Mouse (Mus musculus) limb, embryonic 14.5 days (tissue): ENCODE measurements at regions not wholly inside any gene's neighbourhood (a gene's known extent, or its start where the extent isn't known, plus 50 kb on each side); places are given as distances from the start of the nearest gene placed in this dataset.

Experiments
- ATAC-seq: fragments of 200-750 bp; cut with Nextera tagmentation; 2 replicates; pipeline ENCODE4 v1.8.0; 2017; ENCODE audit warnings: low read depth, moderate number of reproducible peaks, moderate TSS enrichment; ENCODE audit not compliant: low FRiP score
- DNase-seq: peaks from one replicate; pipeline ENCODE4 v3.0.0-alpha.2; 2015; ENCODE audit warnings: low spot score
- H3K27ac ChIP-seq: fragments of 300-500 bp; sonication (generic); replicated peaks from 2 replicates; pipeline ENCODE4 v1.5.1; 2014; ENCODE audit warnings: low read depth, mild to moderate bottlenecking, low read length, moderate library complexity, mixed read lengths
- H3K27me3 ChIP-seq: fragments of 300-500 bp; sonication (generic); 2 replicates; pipeline ENCODE4 v1.6.1; 2014; ENCODE audit warnings: low read length, mixed read lengths; ENCODE audit not compliant: control insufficient read depth, insufficient read depth
- H3K36me3 ChIP-seq: fragments of 300-500 bp; sonication (generic); 2 replicates; pipeline ENCODE4 v1.6.1; 2014; ENCODE audit warnings: mild to moderate bottlenecking, low read length, moderate library complexity, mixed read lengths; ENCODE audit not compliant: control insufficient read depth, insufficient read depth
- H3K4me1 ChIP-seq: fragments of 300-500 bp; sonication (generic); 2 replicates; pipeline ENCODE4 v1.6.1; 2014; ENCODE audit warnings: antibody characterized with exemption, low read length, mixed read lengths; ENCODE audit not compliant: control insufficient read depth, insufficient read depth
- H3K4me2 ChIP-seq: fragments of 300-500 bp; sonication (generic); replicated peaks from 2 replicates; pipeline ENCODE4 v1.6.1; 2014; ENCODE audit warnings: low read depth, mild to moderate bottlenecking, low read length, moderate library complexity; ENCODE audit not compliant: severe bottlenecking
- H3K4me3 ChIP-seq: fragments of 300-500 bp; sonication (generic); replicated peaks from 2 replicates; pipeline ENCODE4 v1.5.1; 2014; ENCODE audit warnings: low read length
- H3K9ac ChIP-seq: fragments of 300-500 bp; sonication (generic); 2 replicates; pipeline ENCODE4 v1.6.1; 2014; ENCODE audit warnings: mild to moderate bottlenecking, low read depth, low read length, moderate library complexity; ENCODE audit not compliant: severe bottlenecking
- H3K9me3 ChIP-seq: fragments of 300-500 bp; sonication (generic); 2 replicates; pipeline ENCODE4 v1.6.1; 2016; ENCODE audit warnings: low read length; ENCODE audit not compliant: control insufficient read depth
- POLR2A ChIP-seq: fragments of 200-500 bp; IDR thresholded peaks from 2 replicates; pipeline ENCODE4 v1.8.0; 2012; ENCODE audit warnings: inconsistent platforms, mild to moderate bottlenecking, moderate library complexity, borderline replicate concordance; ENCODE audit not compliant: insufficient read depth, insufficient read length; ENCODE audit errors: extremely low read depth
- WGBS: fragments of 180-500 bp; shearing (Covaris S2); extraction: QIAGEN DNeasy Blood & Tissue Kit; methylation state at CpG from one replicate; pipeline ENCODE4 v1.1.7; 2014; 5-methylcytosine and 5-hydroxymethylcytosine counted together

DNA sequence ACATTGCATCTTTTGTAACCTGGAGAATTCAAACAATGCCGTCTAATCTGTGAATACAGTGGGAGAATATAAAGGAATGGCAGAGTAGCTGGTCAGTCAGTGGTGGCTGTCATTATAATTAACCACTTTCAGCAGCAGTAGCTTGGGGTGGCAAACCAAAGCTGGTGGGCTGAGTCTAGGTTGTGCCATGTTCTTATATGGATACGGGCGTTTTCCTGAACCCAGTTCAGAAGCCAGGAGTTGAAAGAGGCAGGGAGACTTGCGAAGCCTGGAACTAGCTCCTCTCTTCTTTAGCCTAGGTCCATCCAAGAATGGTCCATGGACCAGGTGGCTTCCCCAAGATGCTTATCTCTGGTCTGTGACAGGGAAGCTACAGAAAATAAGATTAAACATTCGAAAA, 135.7 kb downstream of the Btg1 start:
- Histone ChIP-seq H3K4me1 (peaks cover 16% of the 10 kb centered on the region), H3K27ac (no peak overlapping the region), H3K4me2 (no peak overlapping the region), H3K4me3 (no peak overlapping the region), H3K9me3 (no peaks in the 10 kb centered on the region), H3K9ac (no peak overlapping the region), H3K27me3 (no peaks in the 10 kb centered on the region), H3K36me3 (no peaks in the 10 kb centered on the region)
- TF ChIP-seq POLR2A = no peak
- DNase-seq (no peak), ATAC-seq (no peak)
- 89% methylated on average over 5 of the region's 5 CpGs for WGBS

DNA sequence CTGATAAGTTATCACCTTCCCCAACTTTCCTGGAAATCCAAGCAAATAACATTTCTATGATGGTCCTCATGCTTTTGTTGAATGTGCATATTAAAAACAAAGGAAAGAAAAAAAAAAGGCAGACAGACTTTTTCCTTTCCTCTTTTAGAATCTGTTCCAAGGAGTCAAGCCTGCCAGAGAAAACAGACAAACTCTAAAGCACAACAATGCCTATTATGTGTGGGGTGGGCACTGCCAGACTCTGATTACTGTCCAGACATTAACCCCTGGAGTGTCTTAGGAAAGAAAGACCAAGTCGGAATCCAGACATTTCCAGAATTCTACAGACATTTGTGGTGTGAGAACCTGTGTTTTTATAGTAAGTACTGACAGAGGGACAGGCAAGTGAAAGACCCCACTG, 136.7 kb downstream of the Btg1 start:
- ATAC-seq (no peak), DNase-seq (no peak)
- Histone ChIP-seq H3K27ac (no peak overlapping the region), H3K4me3 (no peak overlapping the region), H3K36me3 (no peaks in the 10 kb centered on the region), H3K27me3 (no peaks in the 10 kb centered on the region), H3K9me3 (no peaks in the 10 kb centered on the region), H3K4me2 (no peak overlapping the region), H3K4me1 (peaks cover 16% of the 10 kb centered on the region), H3K9ac (no peak overlapping the region)
- no peak for TF ChIP-seq POLR2A
- 48% methylated on average over 1 of the region's 1 CpGs for WGBS

DNA sequence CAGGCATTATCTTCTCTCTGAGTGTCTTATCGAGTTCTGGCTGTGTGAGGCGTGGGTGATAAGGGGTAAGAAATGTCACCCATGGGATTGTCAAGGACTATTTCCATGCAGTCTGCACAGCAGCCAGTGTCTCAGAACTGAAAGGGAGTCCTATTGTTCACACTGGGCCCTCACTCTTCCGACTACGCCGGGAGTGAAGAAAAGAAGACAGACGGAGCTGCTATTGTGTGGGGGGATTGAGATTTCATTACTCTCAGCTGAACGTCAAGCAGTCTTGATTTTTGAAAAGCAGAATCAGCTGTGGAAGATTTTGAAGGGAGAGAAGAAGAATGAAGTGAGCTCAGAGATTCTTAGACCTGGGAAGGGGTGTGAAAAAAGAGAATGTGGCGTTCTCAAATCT, 138.9 kb downstream of the Btg1 start:
- no peaks in the 10 kb centered on the region for H3K27me3 ChIP-seq
- no peak for TF ChIP-seq POLR2A
- 74% methylated on average over 8 of the region's 8 CpGs for WGBS
- no peak overlapping the region for H3K4me2 ChIP-seq
- no peaks in the 10 kb centered on the region for H3K9me3 ChIP-seq
- no peak for DNase-seq
- no peak overlapping the region for H3K9ac ChIP-seq
- no peak for ATAC-seq
- no peak overlapping the region for H3K27ac ChIP-seq
- H3K4me3 ChIP-seq = no peak overlapping the region
- no peaks in the 10 kb centered on the region for H3K36me3 ChIP-seq
- H3K4me1 ChIP-seq = peaks cover 16% of the 10 kb centered on the region

DNA sequence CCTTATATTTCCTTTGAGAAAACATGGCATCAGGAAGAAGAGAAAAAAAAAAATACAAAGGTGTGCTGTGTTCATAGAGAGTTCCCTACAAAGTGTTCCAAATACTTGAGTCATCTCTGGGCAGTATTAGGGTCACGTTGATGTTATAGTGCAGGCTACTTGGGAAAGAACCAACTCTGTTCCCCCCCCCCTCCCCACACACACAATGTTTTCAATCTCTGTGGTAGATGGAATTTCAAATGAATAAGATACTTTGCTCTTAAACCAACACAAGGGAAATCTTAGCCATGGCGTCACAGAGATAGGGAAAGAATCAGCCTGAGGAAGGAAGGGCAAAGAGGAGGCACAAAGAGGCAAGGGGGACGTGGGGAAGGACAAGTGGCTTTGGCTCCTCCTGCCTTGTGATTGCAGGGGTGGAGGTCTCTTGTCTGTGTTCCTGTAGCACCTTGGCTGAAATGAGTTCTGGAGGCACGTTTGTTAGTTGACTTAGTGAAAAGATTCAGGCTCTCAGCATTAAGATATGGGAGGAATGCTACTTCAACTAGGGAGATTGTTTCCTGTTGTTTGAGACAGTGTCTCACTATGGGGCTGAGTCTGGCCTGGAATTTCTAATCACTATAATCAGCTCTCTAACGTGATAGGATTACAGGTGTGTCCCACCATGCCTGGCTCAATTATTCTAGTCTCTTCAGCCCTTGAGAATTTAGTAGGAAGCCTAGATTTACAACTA, 139.7 kb downstream of the Btg1 start:
- DNase-seq (no peak), ATAC-seq (no peak)
- H3K4me1 ChIP-seq = peaks cover 9% of the 10 kb centered on the region
- no peaks in the 10 kb centered on the region for H3K9me3 ChIP-seq
- TF ChIP-seq POLR2A = no peak
- no peaks in the 10 kb centered on the region for H3K36me3 ChIP-seq
- no peak overlapping the region for H3K4me3 ChIP-seq
- no peak overlapping the region for H3K4me2 ChIP-seq
- no peak overlapping the region for H3K27ac ChIP-seq
- no peak overlapping the region for H3K9ac ChIP-seq
- 53% methylated on average over 5 of the region's 5 CpGs for WGBS
- H3K27me3 ChIP-seq = no peaks in the 10 kb centered on the region

DNA sequence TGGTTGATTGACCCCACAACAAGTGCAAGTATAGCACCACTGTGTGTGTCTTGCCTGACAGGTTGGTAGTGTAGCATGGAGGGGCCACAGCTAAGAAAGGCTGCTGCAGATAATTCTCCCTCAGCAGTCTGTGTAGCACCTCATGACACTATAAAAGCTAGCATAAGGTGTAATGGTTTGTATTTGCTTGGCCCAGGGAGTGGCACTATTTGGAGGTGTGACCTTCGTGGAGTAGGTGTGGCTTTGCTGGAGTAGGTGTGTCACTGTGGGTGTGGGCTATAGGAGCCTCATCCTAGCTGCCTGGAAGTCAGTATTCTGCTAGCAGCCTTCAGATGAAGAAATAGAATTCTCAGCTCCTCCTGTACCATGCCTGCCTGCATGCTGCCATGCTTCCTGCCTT, 140.5 kb downstream of the Btg1 start:
- no peak overlapping the region for H3K4me2 ChIP-seq
- no peak overlapping the region for H3K27ac ChIP-seq
- ATAC-seq = no peak
- H3K4me3 ChIP-seq = no peak overlapping the region
- 71% methylated on average over 1 of the region's 1 CpGs for WGBS
- TF ChIP-seq POLR2A = no peak
- peaks cover 6% of the 10 kb centered on the region for H3K4me1 ChIP-seq
- no peaks in the 10 kb centered on the region for H3K36me3 ChIP-seq
- no peaks in the 10 kb centered on the region for H3K9me3 ChIP-seq
- no peaks in the 10 kb centered on the region for H3K27me3 ChIP-seq
- H3K9ac ChIP-seq = no peak overlapping the region
- no peak for DNase-seq

DNA sequence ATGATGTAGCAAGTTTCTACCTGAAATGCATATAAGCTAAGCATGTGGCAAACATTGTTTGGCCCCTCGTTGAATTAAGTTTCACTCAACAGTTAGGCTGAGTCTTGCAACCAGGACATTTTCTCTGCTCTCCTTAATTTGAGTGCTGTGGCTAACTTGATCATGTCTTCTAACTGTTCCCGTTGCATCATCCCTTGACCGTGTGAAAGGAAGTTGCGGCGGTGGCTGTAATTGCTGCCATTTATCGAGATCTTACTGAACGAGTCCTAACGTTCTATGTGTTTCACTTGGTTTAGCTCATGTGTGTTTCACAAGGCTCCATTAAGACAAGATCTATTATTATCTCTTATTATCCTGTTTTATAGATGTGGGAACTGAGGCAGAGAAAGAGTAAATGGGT, 144.8 kb downstream of the Btg1 start:
- ATAC-seq (no peak), DNase-seq (no peak)
- Histone ChIP-seq H3K4me2 (no peak overlapping the region), H3K27ac (no peak overlapping the region), H3K36me3 (no peaks in the 10 kb centered on the region), H3K27me3 (no peaks in the 10 kb centered on the region), H3K4me1 (no peaks in the 10 kb centered on the region), H3K9ac (no peak overlapping the region), H3K9me3 (no peaks in the 10 kb centered on the region), H3K4me3 (no peak overlapping the region)
- 76% methylated on average over 8 of the region's 8 CpGs for WGBS
- TF ChIP-seq POLR2A = no peak
